Mouse (Mus musculus) small intestine, adult 2 months (tissue): ENCODE data around the gene Snx22.

Experiments used
- CTCF ChIP-seq: fragments of 200-500 bp; IDR thresholded peaks from 2 replicates; pipeline ENCODE4 v1.5.1; 2012; ENCODE audit warnings: low read depth, mild to moderate bottlenecking, control low read depth, inconsistent platforms, low read length, moderate library complexity, mixed read lengths; ENCODE audit not compliant: insufficient replicate concordance, insufficient read length; ENCODE audit errors: extremely low read depth
- POLR2A ChIP-seq: fragments of 200-500 bp; IDR thresholded peaks from 2 replicates; pipeline ENCODE4 v1.6.1; 2012; ENCODE audit warnings: low read depth, mild to moderate bottlenecking, control low read depth, inconsistent platforms, low read length, moderate library complexity

GRCm38 (mm10) chr9:66105168-66105567 lies 35.6 kb upstream of the Snx22 start:
- TF ChIP-seq CTCF: no peak
- TF ChIP-seq POLR2A: no peak
